39 mouse cellular contexts compared by ENCODE assay signal in the genomic region with DNA sequence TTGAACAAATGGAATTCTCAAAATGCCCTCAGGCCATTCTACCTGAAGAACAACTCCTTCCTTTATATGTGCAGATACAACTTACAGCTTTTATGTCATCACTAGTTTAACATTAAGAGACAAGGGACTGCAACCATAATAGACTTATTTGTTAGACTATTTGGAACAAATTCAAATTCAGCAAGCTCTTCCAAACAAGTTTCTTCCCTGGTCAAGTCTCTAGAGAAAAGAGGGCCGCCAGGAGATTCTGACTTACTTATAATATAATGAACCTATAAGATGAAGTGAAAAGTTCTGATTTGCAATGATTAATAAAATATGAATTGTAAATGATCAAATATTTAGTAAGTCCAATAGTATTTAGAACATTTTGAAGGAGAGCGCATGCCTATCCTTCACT. TPM values are rescaled to one million over a fixed set of nuclear protein-coding genes. Genes with fewer than 3 reads are reported as not detected.
"Had no signal": no experiment of that assay in that cellular context is flagged by ENCODE, and none has a peak within 500 bp of the region (broad histone marks: within the 10 kb centered on the region; RNA-seq: fewer than 3 reads in every experiment).

Olfr1238 (minus strand) TSS at position 101 of the 400 bp plus-strand sequence.

- ATAC-seq: liver, embryonic 12.5 days; liver, postnatal 0 days; lung, postnatal 0 days; midbrain, embryonic 13.5 days; midbrain, embryonic 15.5 days; midbrain, embryonic 16.5 days had no signal

- H3K9me3 ChIP-seq: limb, embryonic 10.5 days; limb, embryonic 12.5 days; limb, embryonic 13.5 days; limb, embryonic 15.5 days; liver, embryonic 12.5 days; liver, embryonic 13.5 days; liver, embryonic 15.5 days; lung, embryonic 15.5 days; midbrain, embryonic 10.5 days; midbrain, embryonic 12.5 days; midbrain, embryonic 13.5 days; midbrain, embryonic 15.5 days; neural tube, embryonic 12.5 days had no signal

- H3K9ac ChIP-seq: limb, embryonic 12.5 days; limb, embryonic 13.5 days; limb, embryonic 15.5 days; liver, embryonic 12.5 days; liver, embryonic 13.5 days; liver, embryonic 14.5 days; liver, embryonic 15.5 days; liver, postnatal 0 days; lung, embryonic 14.5 days; lung, embryonic 15.5 days; midbrain, embryonic 12.5 days; midbrain, embryonic 13.5 days; midbrain, embryonic 15.5 days; neural tube, embryonic 12.5 days had no signal

- H3K36me3 ChIP-seq: limb, embryonic 10.5 days; limb, embryonic 12.5 days; limb, embryonic 13.5 days; limb, embryonic 15.5 days; liver, embryonic 12.5 days; liver, embryonic 13.5 days; liver, embryonic 15.5 days; lung, embryonic 15.5 days; midbrain, embryonic 10.5 days; midbrain, embryonic 12.5 days; midbrain, embryonic 13.5 days; midbrain, embryonic 15.5 days; neural tube, embryonic 12.5 days had no signal

- H3K27ac ChIP-seq: limb, embryonic 10.5 days; limb, embryonic 12.5 days; limb, embryonic 13.5 days; limb, embryonic 15.5 days; liver, embryonic 12.5 days; liver, embryonic 13.5 days; liver, embryonic 14.5 days; liver, embryonic 15.5 days; lung, embryonic 15.5 days; macrophage; midbrain, embryonic 10.5 days; midbrain, embryonic 12.5 days; midbrain, embryonic 13.5 days; midbrain, embryonic 15.5 days; neural tube, embryonic 12.5 days had no signal

- H3K27me3 ChIP-seq: limb, embryonic 12.5 days; limb, embryonic 13.5 days; limb, embryonic 15.5 days; liver, embryonic 12.5 days; liver, embryonic 13.5 days; liver, embryonic 15.5 days; lung, embryonic 15.5 days; megakaryocyte, embryonic 14.5 days; midbrain, embryonic 12.5 days; midbrain, embryonic 13.5 days; midbrain, embryonic 15.5 days; neural tube, embryonic 12.5 days had no signal

- DNase-seq: left cerebral cortex, postnatal 4 days; liver; liver, embryonic 13.5 days; liver, postnatal 0 days; lung, adult 18-20 months; lung, adult 2 months; lung, embryonic 14.5 days; lung, postnatal 10 days; lung, postnatal 14 days; lung, postnatal 36 days; lung, postnatal 4 days; midbrain, embryonic 14.5 days had no signal

- H3K4me1 ChIP-seq: limb, embryonic 10.5 days; limb, embryonic 12.5 days; limb, embryonic 13.5 days; limb, embryonic 15.5 days; liver, embryonic 12.5 days; liver, embryonic 13.5 days; liver, embryonic 15.5 days; lung, embryonic 15.5 days; megakaryocyte, embryonic 14.5 days; midbrain, embryonic 10.5 days; midbrain, embryonic 12.5 days; midbrain, embryonic 13.5 days; midbrain, embryonic 15.5 days; neural tube, embryonic 12.5 days had no signal

- H3K4me2 ChIP-seq: limb, embryonic 12.5 days; limb, embryonic 13.5 days; limb, embryonic 15.5 days; liver, embryonic 11.5 days; liver, embryonic 12.5 days; liver, embryonic 13.5 days; liver, embryonic 15.5 days; lung, embryonic 14.5 days; lung, embryonic 15.5 days; midbrain, embryonic 11.5 days; midbrain, embryonic 12.5 days; midbrain, embryonic 13.5 days; midbrain, embryonic 15.5 days; neural tube, embryonic 12.5 days had no signal

- H3K4me3 ChIP-seq: limb, embryonic 10.5 days; limb, embryonic 12.5 days; limb, embryonic 13.5 days; limb, embryonic 15.5 days; liver, embryonic 12.5 days; liver, embryonic 13.5 days; liver, embryonic 15.5 days; lung, embryonic 15.5 days; megakaryocyte, embryonic 14.5 days; midbrain, embryonic 10.5 days; midbrain, embryonic 12.5 days; midbrain, embryonic 13.5 days; midbrain, embryonic 15.5 days; myocyte; neural tube, embryonic 12.5 days had no signal

RNA-seq across cellular contexts. Expression of gene Olfr1238, which starts in this region (rescaled TPM):
- polyA plus RNA-seq: limb, embryonic 10.5 days; limb, embryonic 11.5 days; limb, embryonic 12.5 days; limb, embryonic 13.5 days; limb, embryonic 14.5 days; limb, embryonic 15.5 days; liver, adult 2 months; liver, embryonic 11.5 days; liver, embryonic 12.5 days; liver, embryonic 13.5 days; liver, embryonic 14.5 days; liver, embryonic 15.5 days; liver, embryonic 16.5 days; liver, postnatal 0 days; lung, adult 2 months; lung, embryonic 14.5 days; lung, embryonic 15.5 days; lung, embryonic 16.5 days; lung, postnatal 0 days; macrophage; midbrain, embryonic 10.5 days; midbrain, embryonic 11.5 days; midbrain, embryonic 12.5 days; midbrain, embryonic 13.5 days; midbrain, embryonic 14.5 days; midbrain, embryonic 15.5 days; midbrain, embryonic 16.5 days; midbrain, postnatal 0 days; myocyte; neural tube, embryonic 11.5 days; neural tube, embryonic 12.5 days had no signal
